Mouse (Mus musculus) C2C12 (cell line): ENCODE results near the gene Rpl36a-ps1.

Experiments used
- CEBPB ChIP-seq: IDR thresholded peaks from one replicate; pipeline ENCODE4 v1.6.1; 2011; ENCODE audit warnings: low read depth, mild to moderate bottlenecking, control low read depth, moderate library complexity
- CTCF ChIP-seq: IDR thresholded peaks from one replicate; pipeline ENCODE4 v1.5.1; 2011; ENCODE audit not compliant: control insufficient read depth, insufficient read depth, insufficient read length
- MAX ChIP-seq: IDR thresholded peaks from one replicate; pipeline ENCODE4 v1.6.1; 2011; ENCODE audit warnings: mild to moderate bottlenecking, control low read depth
- MYOD1 ChIP-seq: IDR thresholded peaks from one replicate; pipeline ENCODE4 v1.6.1; 2011; ENCODE audit warnings: low read depth; ENCODE audit not compliant: control insufficient read depth, insufficient read length
- MYOG ChIP-seq: IDR thresholded peaks from one replicate; pipeline ENCODE4 v1.6.1; 2011; ENCODE audit not compliant: control insufficient read depth, insufficient read length; ENCODE audit errors: extremely low read depth
- USF1 ChIP-seq: IDR thresholded peaks from one replicate; pipeline ENCODE4 v1.6.1; 2011; ENCODE audit warnings: low read depth, mild to moderate bottlenecking, control low read depth, moderate library complexity

- TF ChIP-seq CTCF: no peak
- no peak for TF ChIP-seq MAX
- TF ChIP-seq MYOD1: no peak
- no peak for TF ChIP-seq USF1
- TF ChIP-seq CEBPB: no peak
- no peak for TF ChIP-seq MYOG
Observed at GRCm38 (mm10) chr14:98958978-98959658, 35.0 kb downstream of the Rpl36a-ps1 start.
